Mouse (Mus musculus) ES-Bruce4 (cell line): Measurements from ENCODE around the gene Hapln2. TPM values are rescaled to one million over a fixed set of nuclear protein-coding genes. Genes with fewer than 3 reads are reported as not detected.
A peak's percentile ranks its signal among the peaks of the same experiment; 100 is the strongest.

ENCODE experiments used
- H3K27ac ChIP-seq: 2 replicates; pipeline ENCODE4 v1.5.1; 2012; ENCODE audit warnings: low read length, inconsistent platforms; ENCODE audit not compliant: insufficient read depth
- H3K27me3 ChIP-seq: 2 replicates; pipeline ENCODE4 v1.6.1; 2012; ENCODE audit warnings: mild to moderate bottlenecking, low read length, inconsistent platforms; ENCODE audit not compliant: control insufficient read depth, poor library complexity, insufficient read depth, severe bottlenecking
- H3K36me3 ChIP-seq: 2 replicates; pipeline ENCODE4 v1.6.1; 2012; ENCODE audit warnings: inconsistent platforms, mild to moderate bottlenecking, low read length, moderate library complexity; ENCODE audit not compliant: control insufficient read depth, poor library complexity, insufficient read depth, severe bottlenecking
- H3K4me1 ChIP-seq: one replicate; pipeline ENCODE4 v1.8.1; 2011; ENCODE audit warnings: low read length; ENCODE audit not compliant: control insufficient read depth, insufficient read depth
- H3K4me3 ChIP-seq: 2 replicates; pipeline ENCODE4 v1.5.1; 2011; ENCODE audit warnings: low read depth, mild to moderate bottlenecking, low read length
- H3K9ac ChIP-seq: 2 replicates; pipeline ENCODE4 v1.6.1; 2012; ENCODE audit warnings: low read depth, mild to moderate bottlenecking, inconsistent platforms; ENCODE audit not compliant: poor library complexity, severe bottlenecking
- H3K9me3 ChIP-seq: replicated peaks from 2 replicates; pipeline ENCODE4 v1.6.1; 2012; ENCODE audit warnings: mild to moderate bottlenecking, low read length, inconsistent platforms; ENCODE audit not compliant: control insufficient read depth, poor library complexity, insufficient read depth, severe bottlenecking
- CTCF ChIP-seq: IDR thresholded peaks from one replicate; pipeline ENCODE4 v1.8.1; 2011; ENCODE audit warnings: low read depth, low read length
- EP300 ChIP-seq: IDR thresholded peaks from 2 replicates; pipeline ENCODE4 v1.6.1; 2011; ENCODE audit warnings: low read depth, low read length; ENCODE audit not compliant: insufficient read depth
- POLR2A ChIP-seq: IDR thresholded peaks from one replicate; pipeline ENCODE4 v1.8.1; 2011; ENCODE audit warnings: low read length; ENCODE audit not compliant: insufficient read depth
- polyA plus RNA-seq: library from polyadenylated mRNA; stranded (reverse); fragments of >200 nt; gene quantifications from 2 replicates; pipeline ENCODE4 v1.2.4, GENCODE M21; 2011; ENCODE audit warnings: low read depth; ENCODE audit not compliant: missing spikeins, insufficient read depth, insufficient read length

The Hapln2 gene
- polyA plus RNA-seq, 1 experiment, result not detected

GRCm38 (mm10) chr3:87989935-87990334 is 37.4 kb downstream of the Hapln2 start:
- no peak overlapping the region for H3K9ac ChIP-seq
- TF ChIP-seq CTCF (no peak), POLR2A (no peak), EP300 (no peak)
- no peaks in the 10 kb centered on the region for H3K27me3 ChIP-seq
- no peak overlapping the region for H3K4me3 ChIP-seq
- no peaks in the 10 kb centered on the region for H3K9me3 ChIP-seq
- no peak overlapping the region for H3K27ac ChIP-seq
- no peaks in the 10 kb centered on the region for H3K36me3 ChIP-seq
- H3K4me1 ChIP-seq, result peaks cover 2% of the 10 kb centered on the region

GRCm38 (mm10) chr3:87988068-87988467 is 39.3 kb downstream of the Hapln2 start:
- no peak overlapping the region for H3K27ac ChIP-seq
- TF ChIP-seq CTCF, result peak; percentile 9
- no peak for TF ChIP-seq POLR2A
- TF ChIP-seq EP300, result no peak
- H3K27me3 ChIP-seq, result no peaks in the 10 kb centered on the region
- H3K9me3 ChIP-seq, result no peaks in the 10 kb centered on the region
- peaks cover 4% of the 10 kb centered on the region for H3K4me1 ChIP-seq
- H3K36me3 ChIP-seq, result no peaks in the 10 kb centered on the region
- H3K9ac ChIP-seq, result peak overlapping the region; percentile 12
- H3K4me3 ChIP-seq, result peak overlapping the region; percentile 45

DNA sequence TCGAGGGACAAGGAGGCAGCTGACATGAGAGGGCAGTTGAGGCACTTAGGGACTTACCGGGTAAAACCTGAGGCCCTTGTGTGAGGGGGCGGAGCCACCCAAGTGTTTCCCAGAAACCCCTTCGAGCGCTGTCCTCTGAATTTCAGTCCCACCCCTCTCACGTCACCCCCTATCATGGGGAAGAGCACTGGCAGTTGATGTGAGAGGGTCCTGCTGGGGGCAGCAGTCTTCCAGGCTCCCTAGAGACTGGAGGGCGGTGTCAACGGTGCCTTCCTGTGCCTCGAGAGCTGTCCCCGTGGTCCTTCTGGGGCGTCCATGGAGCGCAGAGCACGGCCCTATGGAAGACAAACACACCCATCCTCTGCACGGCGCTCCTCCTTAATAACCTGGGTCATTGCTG is 39.8 kb downstream of the Hapln2 start:
- Histone ChIP-seq H3K27me3 (no peaks in the 10 kb centered on the region), H3K9ac (peak overlapping the region; percentile 12), H3K4me3 (peak overlapping the region; percentile 45), H3K4me1 (peaks cover 4% of the 10 kb centered on the region), H3K9me3 (no peaks in the 10 kb centered on the region), H3K36me3 (no peaks in the 10 kb centered on the region), H3K27ac (no peak overlapping the region)
- peak; percentile 58 for TF ChIP-seq POLR2A
- 0 out of 2 replicates have a peak, but pooled peaks have one; percentile 12 for TF ChIP-seq EP300
- TF ChIP-seq CTCF, result peak; percentile 28

DNA sequence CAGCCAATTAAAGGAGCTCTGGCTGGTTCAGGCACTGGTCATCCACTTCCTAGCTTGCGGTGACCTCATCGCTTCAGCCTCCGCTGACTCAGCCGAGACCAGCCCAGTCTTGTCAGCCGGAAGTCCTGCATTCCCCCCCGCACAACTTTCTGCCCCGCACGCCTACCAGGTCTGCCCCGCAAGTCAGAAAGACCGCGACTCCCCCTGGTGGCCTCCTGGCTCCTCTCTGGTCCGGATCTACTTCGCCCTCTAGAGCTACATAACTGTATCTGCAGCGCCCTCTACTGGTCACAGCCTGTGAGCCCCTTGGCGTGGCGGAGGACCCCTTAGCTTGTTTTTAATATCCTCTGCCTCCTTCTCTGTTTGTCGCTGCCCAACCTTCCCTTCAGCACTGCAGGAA is 40.5 kb downstream of the Hapln2 start:
- H3K4me1 ChIP-seq, result peaks cover 5% of the 10 kb centered on the region
- TF ChIP-seq POLR2A (no peak), EP300 (peak; percentile 80; the same call in 1 of the 2 replicates), CTCF (peak; percentile 99)
- no peak overlapping the region for H3K27ac ChIP-seq
- 0 out of 2 replicates have a peak overlapping the region, but pooled peaks have one; percentile 12 for H3K9ac ChIP-seq
- H3K4me3 ChIP-seq, result peak overlapping the region; percentile 34
- no peaks in the 10 kb centered on the region for H3K36me3 ChIP-seq
- no peaks in the 10 kb centered on the region for H3K9me3 ChIP-seq
- no peaks in the 10 kb centered on the region for H3K27me3 ChIP-seq

- no peak overlapping the region for H3K27ac ChIP-seq
- no peak overlapping the region for H3K9ac ChIP-seq
- H3K4me1 ChIP-seq, result peaks cover 5% of the 10 kb centered on the region
These were observed 41.7 kb downstream of the Hapln2 start for GRCm38 (mm10) chr3:87985505-87986320.

GRCm38 (mm10) chr3:87984094-87984493 is 43.3 kb downstream of the Hapln2 start:
- Histone ChIP-seq H3K4me3 (no peak overlapping the region), H3K9ac (no peak overlapping the region), H3K27ac (no peak overlapping the region), H3K4me1 (peaks cover 3% of the 10 kb centered on the region), H3K9me3 (no peaks in the 10 kb centered on the region), H3K36me3 (no peaks in the 10 kb centered on the region), H3K27me3 (no peaks in the 10 kb centered on the region)
- TF ChIP-seq POLR2A, result no peak
- TF ChIP-seq EP300, result no peak
- no peak for TF ChIP-seq CTCF

More at GRCm38 (mm10) chr3:87985505-87986320, 41.7 kb downstream of the Hapln2 start:
- no peak overlapping the region for H3K4me3 ChIP-seq
- H3K36me3 ChIP-seq, result no peaks in the 10 kb centered on the region
- no peaks in the 10 kb centered on the region for H3K27me3 ChIP-seq
- no peaks in the 10 kb centered on the region for H3K9me3 ChIP-seq
- TF ChIP-seq EP300 (no peak), POLR2A (no peak), CTCF (no peak)
